Mouse (Mus musculus) layer of hippocampus, postnatal 14 days (tissue): ENCODE data around the gene Gm6176. TPM values are rescaled to one million over a fixed set of nuclear protein-coding genes. Genes with fewer than 3 reads are reported as not detected.
"Not testable (repeated sequence)": the region's sequence is repeated elsewhere in the genome, so short reads cannot be mapped to it uniquely, and the experiment has no call there.

Experiments used
- DNase-seq, 2 experiments: peaks; one replicate each; pipeline ENCODE4 v3.0.0; 2021 to 2022; ENCODE audit warnings: low spot score in 2 of 2, mixed read lengths in 1 of 2
- long read RNA-seq, 2 experiments: library from polyadenylated mRNA; stranded (forward); transcript quantifications; one replicate each; pipeline ENCODE4 v2.0.0; 2021
- total RNA-seq, 2 experiments: library from RNA; stranded (reverse); gene quantifications; 2 replicates each; pipeline ENCODE4 v1.2.3; 2021

The Gm6176 gene
- total RNA-seq: not detected
- long read RNA-seq, experiment 1: 0 reads
- long read RNA-seq, experiment 2: 0 reads

- DNase-seq: not testable (repeated sequence)
These were observed at the start of gene Gm6176 for GRCm38 (mm10) chr7:22056205-22056604. Gm6176 (minus strand) TSS chr7:22056305.

- DNase-seq: not testable (repeated sequence)
These were observed 12.7 kb upstream of the Gm6176 start, which contains the start of gene Vmn1r139 for GRCm38 (mm10) chr7:22068757-22069156. Vmn1r139 (plus strand) TSS chr7:22069057.

GRCm38 (mm10) chr7:22028797-22029196 is 27.3 kb downstream of the Gm6176 start, which contains the start of gene Vmn1r138:
Vmn1r138 (minus strand) TSS chr7:22028897.
- not testable (repeated sequence) for DNase-seq

Other genes starting within 250 kb of the Gm6176 start
- gene Vmn1r135, start 224.0 kb downstream of the Gm6176 start, total RNA-seq: not detected
- gene Gm5725, start 212.0 kb downstream of the Gm6176 start, total RNA-seq: not detected
- gene Gm5891, start 135.0 kb downstream of the Gm6176 start, total RNA-seq: not detected
- gene Vmn1r137, start 61.7 kb downstream of the Gm6176 start, total RNA-seq: not detected
- gene Vmn1r138, start 27.4 kb downstream of the Gm6176 start, total RNA-seq: not detected
- not detected for gene Vmn1r139, start 12.8 kb upstream of the Gm6176 start, total RNA-seq
- not detected for gene Gm16451, start 61.9 kb upstream of the Gm6176 start, total RNA-seq
- not detected for gene Gm10666, start 78.4 kb upstream of the Gm6176 start, total RNA-seq
- gene Vmn1r142, start 107.7 kb upstream of the Gm6176 start, total RNA-seq: not detected
- not detected for gene Vmn1r143, start 133.1 kb upstream of the Gm6176 start, total RNA-seq
- gene Gm8653, start 145.0 kb upstream of the Gm6176 start, total RNA-seq: not detected
- gene Gm8453, start 173.2 kb upstream of the Gm6176 start, total RNA-seq: not detected